Mouse (Mus musculus): ENCODE data around the gene Rem2. TPM values are rescaled to one million over a fixed set of nuclear protein-coding genes. Genes with fewer than 3 reads are reported as not detected.

Gene Rem2
- 22.9 and 23.8 TPM in 2 replicates for polyA plus RNA-seq (2015; fragmentation: Nextera tagmentation; extraction: Ambion mirVana)

DNA sequence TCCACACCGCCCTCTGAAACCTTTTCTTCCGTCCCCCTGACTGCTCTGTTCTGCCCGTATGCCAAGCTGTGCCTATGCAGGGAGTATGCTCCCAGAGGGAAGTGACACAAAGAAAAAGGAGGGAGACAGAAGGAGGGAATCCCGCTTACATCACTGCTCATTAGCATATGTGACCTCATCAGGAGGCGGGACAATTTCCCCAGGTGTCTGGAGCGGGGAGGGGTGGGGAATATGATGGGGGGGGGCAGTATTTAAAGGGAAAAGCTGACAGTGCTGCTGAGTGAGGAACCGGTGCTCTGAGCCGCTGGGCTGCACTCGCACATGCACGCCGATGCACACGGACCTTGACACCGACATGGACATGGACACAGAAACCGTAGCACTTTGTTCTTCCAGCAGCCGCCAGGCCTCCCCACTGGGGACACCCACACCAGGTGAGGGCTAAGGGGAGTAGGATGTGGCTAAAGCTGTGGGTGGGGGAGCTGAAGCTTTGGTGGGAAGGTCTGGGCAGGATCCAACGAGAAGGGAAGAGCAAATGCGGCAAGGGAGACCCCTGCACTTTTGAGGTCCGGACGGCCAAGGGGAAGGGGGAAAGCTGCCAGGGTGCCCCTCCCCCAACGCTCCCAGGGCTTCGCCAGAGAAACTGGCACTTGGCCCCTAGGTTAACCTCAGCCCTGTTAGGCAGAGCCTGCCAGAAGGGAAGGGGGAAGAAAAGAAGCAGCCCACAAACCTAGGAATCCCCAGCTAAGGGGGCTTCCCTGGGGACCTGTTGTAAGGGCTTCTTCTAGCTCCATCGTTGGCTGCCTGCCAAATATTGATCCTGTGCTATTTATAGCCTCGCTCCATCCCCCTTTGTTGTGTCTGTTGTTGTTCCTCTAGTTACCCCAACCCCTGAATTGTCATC lies at the start of gene Rem2:
Gene Rem2, plus strand, starts transcription at position 160 of the 904 bp plus-strand sequence.
- Histone ChIP-seq H3K36me3 (no peaks in the 10 kb centered on the region), H3K9ac (replicated peaks) (peak within 1 kb of the TSS; percentile 74), H3K27ac (replicated peaks) (peak within 1 kb of the TSS; percentile 71), H3K9me3 (no peaks in the 10 kb centered on the region), H3K4me1 (peaks cover 37% of the 10 kb centered on the region), H3K4me3 (peak within 1 kb of the TSS; percentile 60), H3K27me3 (peaks cover 20% of the 10 kb centered on the region; the same call in 1 of the 2 replicates), H3K4me2 (replicated peaks) (peak within 1 kb of the TSS; percentile 94)
- under 1% methylated on average over 23 of the region's 23 CpGs for WGBS
- ATAC-seq (replicated peaks): peak; percentile 90

DNA sequence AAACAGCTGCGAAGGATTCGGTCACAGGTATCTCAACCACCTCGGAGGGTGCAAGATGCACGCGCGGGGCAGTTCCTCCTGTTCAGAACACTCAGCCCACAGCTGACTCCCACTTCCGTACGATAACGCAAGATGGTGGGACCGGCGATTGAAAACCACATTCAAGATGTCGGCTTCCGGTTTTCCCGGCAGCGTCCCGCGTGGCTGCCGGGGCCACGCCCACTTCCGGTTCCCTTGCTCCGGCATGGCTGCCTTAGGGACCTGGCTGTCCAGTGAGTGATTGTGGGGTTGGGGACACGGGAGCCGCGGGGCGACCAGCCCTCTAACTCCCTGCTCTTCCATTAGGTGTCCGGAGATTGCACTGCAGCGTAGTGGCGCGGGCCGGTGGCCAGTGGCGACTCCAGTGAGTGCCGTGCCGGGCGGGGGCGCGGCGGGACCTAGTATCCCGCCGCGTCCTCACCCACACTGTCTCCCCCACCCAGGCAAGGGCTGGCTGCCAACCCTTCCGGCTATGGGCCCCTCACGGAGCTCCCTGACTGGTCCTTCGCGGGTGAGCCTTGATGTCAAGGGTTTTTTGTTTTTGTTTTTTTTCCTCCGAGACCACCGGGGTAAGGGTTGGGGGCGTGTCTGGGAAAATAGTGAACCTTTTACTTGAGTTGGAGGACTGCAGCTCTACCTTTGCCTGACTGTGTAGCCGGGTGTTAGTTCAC lies 49.1 kb upstream of the Rem2 start, which contains the start of gene Mrpl52:
Gene Mrpl52, plus strand, starts transcription at position 221 of the 710 bp plus-strand sequence.
- Histone ChIP-seq H3K9ac (replicated peaks) (peak within 1 kb of the TSS; percentile 79), H3K4me3 (peak within 1 kb of the TSS; percentile 77), H3K9me3 (no peaks in the 10 kb centered on the region), H3K27me3 (no peaks in the 10 kb centered on the region), H3K27ac (replicated peaks) (peak within 1 kb of the TSS; percentile 91), H3K36me3 (0 out of 2 replicates have a peak, but pooled peaks cover 2% of the 10 kb centered on the region), H3K4me2 (replicated peaks) (peak within 1 kb of the TSS; percentile 57), H3K4me1 (peaks cover 46% of the 10 kb centered on the region)
- ATAC-seq (replicated peaks): peak; percentile 82
- WGBS: under 1% methylated on average over 48 of the region's 48 CpGs

DNA sequence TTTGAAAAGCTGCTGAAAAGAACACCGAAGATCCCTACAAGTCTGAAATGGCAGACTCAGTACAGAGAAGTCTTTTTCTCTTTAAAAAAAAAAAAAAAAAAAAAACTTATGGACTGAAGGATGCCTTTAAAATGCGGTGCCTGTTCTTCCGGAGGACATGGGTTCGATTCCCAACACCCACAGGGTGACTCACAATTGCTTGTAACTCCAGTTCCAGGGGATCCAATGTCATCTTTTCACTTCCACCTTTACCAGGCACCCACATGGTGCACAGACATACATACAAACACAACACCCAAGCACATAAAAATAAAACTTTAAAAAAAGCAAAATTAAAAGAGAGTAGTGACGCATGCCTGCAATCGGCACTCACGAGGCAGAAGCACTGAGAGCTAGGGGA lies 48.2 kb upstream of the Rem2 start:
- H3K9me3 ChIP-seq: no peaks in the 10 kb centered on the region
- no peaks in the 10 kb centered on the region for H3K27me3 ChIP-seq
- H3K9ac ChIP-seq (replicated peaks): 0 out of 2 replicates have a peak overlapping the region, but pooled peaks have one; percentile 79
- ATAC-seq (replicated peaks): no peak
- peak overlapping the region; percentile 77 for H3K4me3 ChIP-seq
- no peak overlapping the region for H3K27ac ChIP-seq (replicated peaks)
- peak overlapping the region; percentile 57 for H3K4me2 ChIP-seq (replicated peaks)
- WGBS: 92% methylated on average over 7 of the region's 7 CpGs
- H3K36me3 ChIP-seq: 0 out of 2 replicates have a peak, but pooled peaks cover 2% of the 10 kb centered on the region
- H3K4me1 ChIP-seq: peaks cover 55% of the 10 kb centered on the region

DNA sequence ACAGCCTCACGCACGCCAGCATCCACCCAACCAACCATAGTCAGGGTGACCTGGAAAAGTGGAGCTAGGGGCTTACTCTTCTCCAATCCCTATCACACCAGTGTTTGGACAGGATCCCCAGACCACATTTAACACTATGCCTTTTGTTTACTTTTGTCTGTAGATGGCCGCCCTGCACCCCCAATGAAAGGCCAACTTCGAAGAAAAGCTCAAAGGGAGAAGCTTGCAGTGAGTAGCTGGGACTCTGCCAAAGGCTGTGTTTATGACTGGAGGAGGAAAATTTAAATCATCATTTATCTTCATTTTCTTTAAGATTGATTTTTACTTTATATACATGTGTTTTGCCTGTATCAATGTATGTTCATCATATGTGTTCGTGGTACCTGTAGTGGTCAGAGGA lies 47.5 kb upstream of the Rem2 start:
- Histone ChIP-seq H3K4me1 (peaks cover 62% of the 10 kb centered on the region), H3K36me3 (0 out of 2 replicates have a peak, but pooled peaks cover 2% of the 10 kb centered on the region), H3K4me2 (replicated peaks) (no peak overlapping the region), H3K27ac (replicated peaks) (no peak overlapping the region), H3K9ac (replicated peaks) (no peak overlapping the region), H3K27me3 (no peaks in the 10 kb centered on the region), H3K9me3 (no peaks in the 10 kb centered on the region), H3K4me3 (no peak overlapping the region)
- no peak for ATAC-seq (replicated peaks)
- WGBS: 92% methylated on average over 5 of the region's 5 CpGs

DNA sequence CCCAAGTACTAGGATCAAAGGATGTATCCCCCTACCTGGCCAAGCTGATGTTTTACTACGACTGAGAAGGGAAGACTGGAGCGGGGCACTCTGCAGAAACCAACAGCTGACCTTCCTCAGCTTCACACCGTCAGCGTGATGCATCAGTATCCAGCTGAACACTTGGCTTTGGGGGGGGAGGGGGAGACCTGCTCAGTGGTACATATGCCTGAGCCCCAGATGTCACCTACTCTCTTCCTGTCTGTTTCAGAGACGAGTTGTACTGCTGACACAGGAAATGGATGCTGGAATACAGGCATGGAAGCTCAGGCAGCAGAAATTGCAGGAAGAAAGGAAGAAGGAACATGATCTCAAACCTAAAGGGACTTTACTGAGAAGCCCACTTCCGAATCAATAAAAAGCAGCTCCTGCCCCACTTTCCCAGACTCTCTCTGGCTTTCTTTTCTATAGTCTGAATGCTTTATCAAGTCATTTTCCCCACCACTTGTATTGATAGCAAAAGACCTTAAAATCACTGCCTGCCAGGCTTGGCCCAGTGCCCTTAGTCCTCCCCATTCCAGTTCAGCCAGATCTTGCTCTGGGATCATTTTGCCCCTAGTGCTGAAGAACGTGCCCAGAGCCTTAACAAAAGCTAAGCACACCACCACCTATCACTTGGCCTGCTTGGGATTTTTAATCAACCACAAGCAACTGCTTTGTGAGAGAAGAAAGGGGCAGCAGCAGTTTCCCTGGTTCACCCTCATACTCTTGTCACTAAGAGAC lies 46.4 kb upstream of the Rem2 start:
- no peaks in the 10 kb centered on the region for H3K9me3 ChIP-seq
- peaks cover 71% of the 10 kb centered on the region for H3K4me1 ChIP-seq
- H3K36me3 ChIP-seq: 0 out of 2 replicates have a peak, but pooled peaks cover 2% of the 10 kb centered on the region
- no peaks in the 10 kb centered on the region for H3K27me3 ChIP-seq
- ATAC-seq (replicated peaks): no peak
- no peak overlapping the region for H3K9ac ChIP-seq (replicated peaks)
- peak overlapping the region; percentile 67; the same call in 1 of the 2 replicates for H3K4me2 ChIP-seq (replicated peaks)
- H3K4me3 ChIP-seq: no peak overlapping the region; the same call in 1 of the 2 replicates
- WGBS: 58% methylated on average over 7 of the region's 7 CpGs
- H3K27ac ChIP-seq (replicated peaks): peak overlapping the region; percentile 88

DNA sequence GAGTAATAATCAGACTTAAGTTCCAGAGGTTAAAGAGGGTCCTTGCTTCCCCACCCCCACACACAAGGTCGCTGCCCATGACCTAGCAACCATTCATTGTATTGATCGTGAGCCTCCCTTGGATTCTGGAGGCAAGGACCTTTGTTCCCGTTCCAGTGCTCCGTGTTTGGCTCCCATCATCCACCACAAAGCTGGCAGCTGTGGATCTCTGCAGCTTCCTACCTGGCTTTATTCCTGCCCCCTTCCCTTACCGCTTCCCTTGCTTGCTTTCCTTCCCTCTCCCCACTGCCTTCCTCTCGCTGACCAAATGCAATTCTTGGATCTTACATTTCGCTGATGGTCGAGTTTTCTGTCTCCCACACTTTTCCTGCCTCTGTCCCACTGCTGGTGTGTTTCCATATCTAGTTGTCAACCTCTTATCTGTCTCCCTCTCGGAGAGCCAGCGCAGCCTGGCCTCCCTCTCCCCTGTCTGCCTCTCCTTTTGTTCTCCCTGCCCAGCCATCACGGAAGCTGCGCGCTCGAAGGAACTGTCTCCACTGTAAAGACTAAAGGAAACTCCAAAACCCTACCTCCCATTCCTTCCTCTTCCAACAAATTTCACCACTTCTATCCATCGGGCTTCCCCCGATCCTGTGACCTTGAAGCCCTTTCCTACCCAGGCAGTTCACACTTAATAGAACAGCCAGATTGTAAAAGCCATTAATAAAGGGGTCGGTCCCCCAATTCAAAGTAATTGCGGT lies 45.3 kb upstream of the Rem2 start:
- Histone ChIP-seq H3K9ac (replicated peaks) (peak overlapping the region; percentile 69), H3K36me3 (0 out of 2 replicates have a peak, but pooled peaks cover 2% of the 10 kb centered on the region), H3K4me1 (peaks cover 69% of the 10 kb centered on the region), H3K4me2 (replicated peaks) (peak overlapping the region; percentile 67), H3K9me3 (no peaks in the 10 kb centered on the region), H3K27ac (replicated peaks) (peak overlapping the region; percentile 88), H3K27me3 (no peaks in the 10 kb centered on the region), H3K4me3 (peak overlapping the region; percentile 59)
- no peak for ATAC-seq (replicated peaks)
- WGBS: 4% methylated on average over 18 of the region's 18 CpGs

DNA sequence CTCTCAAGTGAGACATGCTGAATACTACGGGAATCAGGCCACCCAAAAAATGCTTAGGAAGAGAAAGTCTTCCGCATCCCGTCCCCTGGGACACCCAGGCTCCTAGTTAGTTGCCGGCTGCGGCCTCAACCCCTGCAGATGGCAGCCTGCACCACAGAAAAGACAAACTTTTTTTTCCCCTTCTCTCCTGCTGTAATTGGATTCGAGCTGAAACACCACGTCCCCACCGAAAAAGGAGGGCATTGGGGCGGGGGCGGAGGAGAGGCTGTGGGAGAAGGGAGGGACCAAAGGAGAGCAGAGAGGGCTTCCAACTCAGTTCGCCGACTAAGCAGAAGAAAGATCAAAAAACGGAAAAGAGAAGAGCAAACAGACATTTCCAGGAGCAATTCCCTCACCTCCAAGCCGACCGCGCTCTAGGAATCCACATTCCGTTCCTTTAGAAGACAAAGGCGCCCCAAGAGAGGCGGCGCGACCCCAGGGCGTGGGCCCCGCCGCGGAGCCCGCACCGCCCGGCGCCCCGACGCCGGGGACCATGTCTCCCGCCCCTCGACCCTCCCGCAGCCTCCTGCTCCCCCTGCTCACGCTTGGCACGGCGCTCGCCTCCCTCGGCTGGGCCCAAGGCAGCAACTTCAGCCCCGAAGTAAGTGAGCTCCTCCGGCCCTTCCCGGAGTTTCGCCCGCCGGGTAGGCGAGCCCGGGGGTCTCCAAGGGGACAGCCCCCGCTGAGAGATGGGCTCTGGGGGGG lies 44.4 kb upstream of the Rem2 start, which contains the start of gene Mmp14:
Gene Mmp14, plus strand, starts transcription at position 279 of the 744 bp plus-strand sequence.
- peak; percentile 41 for ATAC-seq (replicated peaks)
- under 1% methylated on average over 45 of the region's 49 CpGs for WGBS
- 0 out of 2 replicates have a peak, but pooled peaks cover 2% of the 10 kb centered on the region for H3K36me3 ChIP-seq
- H3K4me3 ChIP-seq: peak within 1 kb of the TSS; percentile 59
- H3K4me2 ChIP-seq (replicated peaks): peak within 1 kb of the TSS; percentile 67
- peak within 1 kb of the TSS; percentile 69 for H3K9ac ChIP-seq (replicated peaks)
- no peaks in the 10 kb centered on the region for H3K9me3 ChIP-seq
- H3K27ac ChIP-seq (replicated peaks): peak within 1 kb of the TSS; percentile 88
- no peaks in the 10 kb centered on the region for H3K27me3 ChIP-seq
- peaks cover 64% of the 10 kb centered on the region for H3K4me1 ChIP-seq

DNA sequence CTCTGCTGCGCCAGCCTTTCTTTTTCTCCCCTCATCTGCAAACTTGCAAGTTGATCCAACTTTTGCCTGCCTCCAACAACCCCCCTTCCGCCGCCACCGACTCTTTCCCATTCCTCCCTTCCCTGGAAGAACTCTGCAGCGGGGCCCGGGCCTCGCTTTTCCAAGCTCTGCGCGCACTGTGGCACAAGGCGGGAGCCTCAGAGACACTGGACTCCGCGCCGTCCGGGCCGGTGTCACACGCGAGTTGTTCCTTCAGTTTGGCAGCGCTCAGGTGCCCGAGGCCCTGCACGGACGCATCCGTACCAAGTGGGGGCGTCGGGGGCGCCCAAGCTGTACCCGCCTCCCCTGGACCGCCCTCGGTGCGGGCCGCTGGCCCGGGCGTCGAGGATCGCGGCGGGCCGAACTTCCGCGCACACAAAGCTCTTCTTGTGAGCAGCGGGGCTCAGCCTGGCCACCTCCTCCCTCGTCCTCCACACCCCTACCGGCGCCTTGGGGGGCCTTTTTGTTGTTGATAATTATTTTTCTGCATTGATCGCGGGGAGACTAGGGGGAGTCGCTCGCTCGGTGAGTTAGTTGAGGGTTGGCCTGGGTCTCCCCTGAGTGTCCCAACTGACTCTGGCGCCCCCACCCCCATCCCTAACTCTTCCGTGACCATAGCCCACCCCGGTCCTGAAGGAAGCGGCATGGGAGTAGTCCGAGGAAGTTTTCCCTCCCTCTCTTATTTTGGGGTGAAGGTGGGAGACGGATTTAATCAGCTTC lies 43.6 kb upstream of the Rem2 start:
- ATAC-seq (replicated peaks): peak; percentile 29
- peak overlapping the region; percentile 59 for H3K4me3 ChIP-seq
- 0 out of 2 replicates have a peak, but pooled peaks cover 2% of the 10 kb centered on the region for H3K36me3 ChIP-seq
- H3K27ac ChIP-seq (replicated peaks): peak overlapping the region; percentile 88
- no peaks in the 10 kb centered on the region for H3K27me3 ChIP-seq
- peak overlapping the region; percentile 69 for H3K9ac ChIP-seq (replicated peaks)
- no peaks in the 10 kb centered on the region for H3K9me3 ChIP-seq
- peaks cover 63% of the 10 kb centered on the region for H3K4me1 ChIP-seq
- 2% methylated on average over 54 of the region's 54 CpGs for WGBS
- peak overlapping the region; percentile 67 for H3K4me2 ChIP-seq (replicated peaks)

DNA sequence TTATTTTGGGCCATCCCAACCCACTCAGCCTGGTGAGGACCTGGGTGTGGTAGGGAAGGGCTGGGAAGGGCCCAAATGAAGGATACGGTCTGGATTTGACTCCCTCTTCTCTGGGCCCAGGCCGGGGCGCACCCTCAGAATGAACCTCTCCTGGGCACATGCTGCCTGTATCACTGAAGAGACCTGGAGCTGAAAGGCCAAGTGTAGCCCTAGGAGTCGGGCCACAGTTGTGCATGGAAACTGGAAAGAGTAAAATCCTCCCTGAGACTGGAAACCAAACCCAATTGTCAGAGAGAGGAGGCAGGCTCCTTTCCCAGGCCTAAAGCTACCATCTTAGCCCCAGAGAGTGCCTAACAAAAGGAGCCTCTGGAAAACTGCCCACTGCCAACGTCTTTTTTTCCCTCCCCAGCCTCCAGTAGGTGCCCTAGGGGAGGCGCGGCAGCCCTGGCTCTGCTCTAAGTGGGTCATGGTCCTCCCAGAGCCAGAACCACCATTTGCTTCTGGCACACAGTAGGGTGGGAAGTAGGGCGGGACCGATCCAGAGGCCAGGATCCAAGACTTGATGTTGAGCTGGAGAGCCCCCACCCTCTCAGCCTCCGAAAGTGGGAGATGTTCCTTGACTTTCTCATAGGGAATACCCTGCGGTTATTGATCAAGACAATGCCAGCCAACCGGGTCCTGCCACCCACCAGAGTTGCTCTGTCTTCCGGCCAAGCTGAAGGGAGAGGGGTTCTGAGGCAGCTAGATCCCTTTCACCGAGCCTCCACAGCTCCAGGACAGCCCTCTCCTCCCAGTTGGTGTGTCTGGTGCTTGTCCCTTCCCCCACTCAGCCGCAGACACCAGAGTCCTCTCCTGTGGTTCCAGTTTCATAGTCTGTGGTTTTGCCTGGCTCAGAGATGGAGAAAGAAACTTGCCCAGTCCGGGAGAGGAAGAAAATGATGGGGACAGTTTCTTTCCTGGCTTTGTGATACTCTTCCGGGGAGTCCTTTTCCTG lies 42.8 kb upstream of the Rem2 start:
- H3K4me1 ChIP-seq: peaks cover 54% of the 10 kb centered on the region
- no peaks in the 10 kb centered on the region for H3K27me3 ChIP-seq

More for the DNA sequence above, 42.8 kb upstream of the Rem2 start:
- WGBS: 36% methylated on average over 17 of the region's 17 CpGs
- Histone ChIP-seq H3K9me3 (no peaks in the 10 kb centered on the region), H3K27ac (replicated peaks) (peak overlapping the region; percentile 88), H3K4me3 (peak overlapping the region; percentile 59), H3K4me2 (replicated peaks) (peak overlapping the region; percentile 67), H3K36me3 (0 out of 2 replicates have a peak, but pooled peaks cover 2% of the 10 kb centered on the region), H3K9ac (replicated peaks) (peak overlapping the region; percentile 69)
- peak; percentile 29 for ATAC-seq (replicated peaks)
